Mouse (Mus musculus) left cerebral cortex, adult 11 months (tissue): Measurements from ENCODE around the gene Gm6993.

ENCODE experiments used
- DNase-seq: peaks from one replicate; pipeline ENCODE4 v3.0.0; 2022; ENCODE audit warnings: low spot score

Gm6993 gene

GRCm38 (mm10) chr12:31272012-31272735, 31.6 kb downstream of the Gm6993 start:
- DNase-seq, result no peak

GRCm38 (mm10) chr12:31272846-31273245, 32.3 kb downstream of the Gm6993 start:
- no peak for DNase-seq

GRCm38 (mm10) chr12:31273646-31274045, 33.1 kb downstream of the Gm6993 start:
- DNase-seq, result no peak

- DNase-seq, result no peak
These were observed 34.8 kb downstream of the Gm6993 start for GRCm38 (mm10) chr12:31275411-31275810.

GRCm38 (mm10) chr12:31278270-31278669, 37.7 kb downstream of the Gm6993 start:
- no peak for DNase-seq

GRCm38 (mm10) chr12:31280318-31280717, 39.7 kb downstream of the Gm6993 start:
- DNase-seq, result no peak

GRCm38 (mm10) chr12:31281100-31281591, 40.6 kb downstream of the Gm6993 start:
- DNase-seq, result no peak

GRCm38 (mm10) chr12:31282241-31282640, 41.7 kb downstream of the Gm6993 start:
- DNase-seq, result no peak

GRCm38 (mm10) chr12:31283131-31283530, 42.6 kb downstream of the Gm6993 start:
- DNase-seq, result no peak

- DNase-seq, result no peak
These were observed 43.1 kb downstream of the Gm6993 start for GRCm38 (mm10) chr12:31283617-31284136.

GRCm38 (mm10) chr12:31289046-31289445, 48.5 kb downstream of the Gm6993 start:
- DNase-seq, result no peak
